Mouse (Mus musculus): ENCODE results near the gene March9. TPM values are rescaled to one million over a fixed set of nuclear protein-coding genes. Genes with fewer than 3 reads are reported as not detected.

Gene March9
- polyA plus RNA-seq, 1 experiment: 6.9 TPM

DNA sequence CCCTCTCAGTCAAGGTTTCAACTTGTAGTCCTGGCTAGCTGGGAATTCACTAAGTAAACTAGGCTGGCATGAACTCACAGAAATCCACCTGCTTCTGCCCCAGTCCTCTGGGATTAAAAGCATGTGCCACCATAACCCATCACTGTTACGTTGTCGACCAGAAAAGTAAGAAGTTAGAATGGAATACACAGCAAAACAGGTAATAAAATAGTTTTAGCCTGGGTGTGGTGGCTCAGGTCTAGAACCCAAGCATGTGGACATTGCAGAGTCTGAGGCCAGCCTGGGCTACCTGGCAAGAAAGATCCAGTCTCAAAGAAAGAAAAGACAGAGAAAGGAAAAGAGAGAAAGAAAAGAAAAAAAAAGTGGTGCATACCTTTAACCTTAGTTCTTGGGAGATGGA is 1.5 kb upstream of the March9 start:
- no peak overlapping the region for H3K27ac ChIP-seq (ENCODE audit: insufficient read depth, low read depth, low read length)
- H3K4me3 ChIP-seq (ENCODE audit: low read depth, low read length): no peak overlapping the region
- peaks cover 15% of the 10 kb centered on the region for H3K4me1 ChIP-seq (ENCODE audit: control insufficient read depth, insufficient read depth, insufficient read length, low read length)
- no peak for TF ChIP-seq CTCF (IDR thresholded peaks at IDR 0.05; ENCODE audit: extremely low read depth, insufficient read length, insufficient replicate concordance, low read depth, low read length)
- TF ChIP-seq POLR2A (IDR thresholded peaks at IDR 0.05; ENCODE audit: low read depth, low read length): no peak
- WGBS: 79% methylated on average over 2 of the region's 2 CpGs
- peaks cover 9% of the 10 kb centered on the region for H3K27me3 ChIP-seq (ENCODE audit: control insufficient read depth, insufficient read depth, low read length)
- peaks cover 8% of the 10 kb centered on the region for H3K36me3 ChIP-seq (ENCODE audit: control insufficient read depth, insufficient read depth, low read length)

- Histone ChIP-seq H3K27ac (ENCODE audit: insufficient read depth, low read depth, low read length) (no peak overlapping the region), H3K36me3 (ENCODE audit: control insufficient read depth, insufficient read depth, low read length) (peaks cover 11% of the 10 kb centered on the region), H3K4me1 (ENCODE audit: control insufficient read depth, insufficient read depth, insufficient read length, low read length) (peaks cover 13% of the 10 kb centered on the region), H3K4me3 (ENCODE audit: low read depth, low read length) (no peak overlapping the region), H3K27me3 (ENCODE audit: control insufficient read depth, insufficient read depth, low read length) (peaks cover 9% of the 10 kb centered on the region)
- no peak for TF ChIP-seq CTCF (IDR thresholded peaks at IDR 0.05; ENCODE audit: extremely low read depth, insufficient read length, insufficient replicate concordance, low read depth, low read length)
- TF ChIP-seq POLR2A (IDR thresholded peaks at IDR 0.05; ENCODE audit: low read depth, low read length): no peak
- 79% methylated on average over 5 of the region's 5 CpGs for WGBS
Measured at GRCm38 (mm10) chr10:127061085-127061484, 1.1 kb upstream of the March9 start.

DNA sequence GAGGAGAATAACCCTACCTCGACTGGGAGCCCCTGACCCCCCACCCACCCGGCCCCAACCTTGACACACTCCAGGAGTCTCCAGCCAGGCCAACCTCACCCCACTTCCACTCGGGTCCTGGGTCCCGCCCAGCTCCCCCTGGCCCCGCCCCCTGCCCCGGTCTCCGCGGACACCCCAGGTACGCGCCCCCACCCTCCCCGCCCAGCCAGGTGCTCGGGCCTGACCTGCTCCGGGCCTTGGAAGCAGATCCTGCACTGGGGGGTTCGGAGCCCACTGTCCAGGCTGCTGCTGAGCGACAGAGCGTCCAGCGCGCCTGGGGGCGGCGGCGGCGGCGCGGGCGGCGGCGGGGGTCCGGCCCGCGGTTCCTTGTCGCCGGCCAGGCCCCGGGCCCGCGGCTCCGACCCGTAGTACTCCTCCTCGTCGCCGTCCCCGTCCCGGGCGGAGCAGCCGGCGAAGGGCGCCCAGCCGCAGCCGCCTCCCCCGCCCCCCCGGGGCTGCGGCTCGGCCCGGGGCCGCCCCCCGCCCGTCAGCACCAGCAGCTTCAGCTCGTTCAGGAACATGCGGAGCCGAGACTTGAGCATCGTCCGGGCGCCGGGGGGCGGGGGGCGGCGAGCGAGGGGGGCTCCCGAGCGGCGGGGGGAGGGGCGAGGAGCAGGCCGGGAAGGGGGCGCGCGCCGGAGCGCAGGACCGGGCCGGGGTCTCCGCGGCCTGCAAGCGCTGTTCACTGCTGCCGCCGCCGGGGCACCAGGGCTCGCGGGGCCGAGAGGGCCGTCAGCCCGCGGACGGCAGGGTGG is 613 bp downstream of the March9 start:
- Histone ChIP-seq H3K27me3 (ENCODE audit: control insufficient read depth, insufficient read depth, low read length) (peaks cover 9% of the 10 kb centered on the region), H3K4me1 (ENCODE audit: control insufficient read depth, insufficient read depth, insufficient read length, low read length) (peaks cover 9% of the 10 kb centered on the region), H3K36me3 (ENCODE audit: control insufficient read depth, insufficient read depth, low read length) (peaks cover 6% of the 10 kb centered on the region; the same call in 1 of the 2 replicates), H3K4me3 (ENCODE audit: low read depth, low read length) (peak overlapping the region; percentile 75), H3K27ac (ENCODE audit: insufficient read depth, low read depth, low read length) (no peak overlapping the region)
- whole genome bisulfite sequencing: 1% methylated on average over 57 of the region's 92 CpGs
- TF ChIP-seq POLR2A (IDR thresholded peaks at IDR 0.05; ENCODE audit: low read depth, low read length) (no peak), CTCF (IDR thresholded peaks at IDR 0.05; ENCODE audit: extremely low read depth, insufficient read length, insufficient replicate concordance, low read depth, low read length) (no peak)

DNA sequence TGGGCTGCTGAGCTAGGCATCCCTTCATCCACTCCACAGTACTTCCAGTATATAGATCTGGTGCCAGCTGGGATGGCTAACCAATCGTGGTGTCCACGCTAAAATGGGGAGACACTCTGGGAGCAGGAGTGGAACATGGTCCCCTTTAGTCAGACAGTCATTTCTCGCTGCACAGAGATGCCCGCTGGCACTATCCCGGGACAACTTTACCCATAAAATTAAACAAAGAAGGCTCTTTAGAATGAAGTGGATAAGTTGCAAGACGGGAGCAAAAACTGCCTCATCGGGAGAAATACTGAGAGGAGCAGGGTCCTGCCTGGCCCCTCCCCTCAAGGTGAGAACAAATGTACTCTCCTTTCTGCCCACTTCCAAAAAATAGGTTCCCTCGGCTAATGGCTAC is 1.3 kb downstream of the March9 start:
- peaks cover 6% of the 10 kb centered on the region; the same call in 1 of the 2 replicates for H3K36me3 ChIP-seq (ENCODE audit: control insufficient read depth, insufficient read depth, low read length)
- peaks cover 7% of the 10 kb centered on the region for H3K4me1 ChIP-seq (ENCODE audit: control insufficient read depth, insufficient read depth, insufficient read length, low read length)
- no peak for TF ChIP-seq CTCF (IDR thresholded peaks at IDR 0.05; ENCODE audit: extremely low read depth, insufficient read length, insufficient replicate concordance, low read depth, low read length)
- TF ChIP-seq POLR2A (IDR thresholded peaks at IDR 0.05; ENCODE audit: low read depth, low read length): no peak
- 1% methylated on average over 8 of the region's 8 CpGs for WGBS
- H3K27ac ChIP-seq (ENCODE audit: insufficient read depth, low read depth, low read length): no peak overlapping the region
- peak overlapping the region; percentile 75; the same call in 1 of the 2 replicates for H3K4me3 ChIP-seq (ENCODE audit: low read depth, low read length)
- H3K27me3 ChIP-seq (ENCODE audit: control insufficient read depth, insufficient read depth, low read length): peaks cover 9% of the 10 kb centered on the region

DNA sequence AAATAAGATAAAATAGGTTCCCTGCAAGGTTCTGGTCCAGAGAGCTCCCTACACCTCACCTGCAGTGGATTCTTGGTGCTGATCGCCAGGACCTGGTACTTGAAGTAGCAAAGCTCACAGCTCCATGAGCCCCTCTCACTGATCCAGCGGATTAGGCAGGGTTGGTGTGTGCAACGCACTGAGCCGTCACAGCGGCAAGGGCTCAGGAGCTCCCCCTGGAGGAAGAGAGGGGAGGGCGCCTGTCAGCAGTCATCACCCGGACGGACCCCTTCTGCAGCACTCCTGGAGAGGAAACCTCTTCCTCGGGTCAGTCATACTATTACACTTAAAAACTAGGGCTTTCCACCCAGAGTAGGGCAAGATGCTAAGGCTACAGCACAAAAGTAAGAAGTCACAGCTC is 1.8 kb downstream of the March9 start:
- peaks cover 9% of the 10 kb centered on the region for H3K27me3 ChIP-seq (ENCODE audit: control insufficient read depth, insufficient read depth, low read length)
- peaks cover 7% of the 10 kb centered on the region for H3K4me1 ChIP-seq (ENCODE audit: control insufficient read depth, insufficient read depth, insufficient read length, low read length)
- TF ChIP-seq POLR2A (IDR thresholded peaks at IDR 0.05; ENCODE audit: low read depth, low read length): peak; percentile 29; the same call in 1 of the 2 replicates
- peak; percentile 95 for TF ChIP-seq CTCF (IDR thresholded peaks at IDR 0.05; ENCODE audit: extremely low read depth, insufficient read length, insufficient replicate concordance, low read depth, low read length)
- WGBS: 2% methylated on average over 9 of the region's 9 CpGs
- H3K27ac ChIP-seq (ENCODE audit: insufficient read depth, low read depth, low read length): no peak overlapping the region
- no peak overlapping the region for H3K4me3 ChIP-seq (ENCODE audit: low read depth, low read length)
- peaks cover 6% of the 10 kb centered on the region; the same call in 1 of the 2 replicates for H3K36me3 ChIP-seq (ENCODE audit: control insufficient read depth, insufficient read depth, low read length)

DNA sequence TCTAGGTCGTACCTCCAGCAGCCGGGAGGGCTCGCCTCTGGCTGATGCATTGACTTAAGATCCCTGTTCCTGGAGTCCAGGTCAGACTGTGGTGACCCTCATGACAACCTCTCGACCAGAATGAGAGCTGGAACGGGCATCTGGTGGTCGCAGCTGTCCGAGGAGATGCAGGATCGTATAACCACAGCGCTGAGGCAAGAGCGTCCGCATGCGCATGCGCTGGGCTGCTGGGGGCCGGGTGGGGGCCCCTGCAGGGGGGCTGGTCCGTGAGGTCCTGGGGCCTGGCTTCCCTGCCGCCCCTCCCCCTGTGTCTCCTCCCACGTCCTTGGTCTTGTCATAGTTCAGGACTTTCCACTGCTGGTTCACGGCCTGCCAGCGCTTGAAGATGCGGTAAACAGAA is 3.5 kb downstream of the March9 start:
- Histone ChIP-seq H3K4me3 (ENCODE audit: low read depth, low read length) (no peak overlapping the region), H3K27me3 (ENCODE audit: control insufficient read depth, insufficient read depth, low read length) (peaks cover 9% of the 10 kb centered on the region), H3K4me1 (ENCODE audit: control insufficient read depth, insufficient read depth, insufficient read length, low read length) (peaks cover 4% of the 10 kb centered on the region; the same call in 1 of the 2 replicates), H3K27ac (ENCODE audit: insufficient read depth, low read depth, low read length) (no peak overlapping the region), H3K36me3 (ENCODE audit: control insufficient read depth, insufficient read depth, low read length) (peaks cover 6% of the 10 kb centered on the region; the same call in 1 of the 2 replicates)
- 92% methylated on average over 20 of the region's 20 CpGs for whole genome bisulfite sequencing
- no peak for TF ChIP-seq POLR2A (IDR thresholded peaks at IDR 0.05; ENCODE audit: low read depth, low read length)

DNA sequence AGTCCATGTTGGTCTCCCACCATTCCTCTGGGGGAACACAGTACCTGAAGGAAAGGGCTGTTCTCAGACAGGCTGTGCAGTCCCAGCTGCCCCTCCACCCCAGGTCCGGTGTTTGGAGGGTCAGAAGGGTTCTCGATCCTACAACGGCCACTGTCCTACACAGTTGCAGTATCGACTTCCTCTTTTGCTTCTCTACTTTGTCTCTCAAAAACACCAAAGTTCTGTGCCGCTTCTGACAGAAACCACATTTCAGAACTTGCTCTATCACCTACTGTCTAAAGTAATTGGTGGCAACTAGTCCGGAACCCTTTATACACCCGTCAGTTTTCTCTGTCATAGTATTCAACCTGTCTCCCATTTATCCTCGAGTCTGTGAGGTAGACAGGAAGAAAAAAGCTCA is 4.6 kb downstream of the March9 start:
- Histone ChIP-seq H3K4me3 (ENCODE audit: low read depth, low read length) (no peak overlapping the region), H3K4me1 (ENCODE audit: control insufficient read depth, insufficient read depth, insufficient read length, low read length) (peaks cover 4% of the 10 kb centered on the region; the same call in 1 of the 2 replicates), H3K27ac (ENCODE audit: insufficient read depth, low read depth, low read length) (no peak overlapping the region), H3K36me3 (ENCODE audit: control insufficient read depth, insufficient read depth, low read length) (peaks cover 6% of the 10 kb centered on the region; the same call in 1 of the 2 replicates), H3K27me3 (ENCODE audit: control insufficient read depth, insufficient read depth, low read length) (peaks cover 16% of the 10 kb centered on the region)
- WGBS: 78% methylated on average over 8 of the region's 8 CpGs
- TF ChIP-seq CTCF (IDR thresholded peaks at IDR 0.05; ENCODE audit: extremely low read depth, insufficient read length, insufficient replicate concordance, low read depth, low read length): no peak
- TF ChIP-seq POLR2A (IDR thresholded peaks at IDR 0.05; ENCODE audit: low read depth, low read length): no peak
